Mouse (Mus musculus): ENCODE results near the gene Ptprk. TPM values are rescaled to one million over a fixed set of nuclear protein-coding genes. Genes with fewer than 3 reads are reported as not detected.

The Ptprk gene
- polyA plus RNA-seq, 1 experiment from 2014 or later: 35.5 TPM

DNA sequence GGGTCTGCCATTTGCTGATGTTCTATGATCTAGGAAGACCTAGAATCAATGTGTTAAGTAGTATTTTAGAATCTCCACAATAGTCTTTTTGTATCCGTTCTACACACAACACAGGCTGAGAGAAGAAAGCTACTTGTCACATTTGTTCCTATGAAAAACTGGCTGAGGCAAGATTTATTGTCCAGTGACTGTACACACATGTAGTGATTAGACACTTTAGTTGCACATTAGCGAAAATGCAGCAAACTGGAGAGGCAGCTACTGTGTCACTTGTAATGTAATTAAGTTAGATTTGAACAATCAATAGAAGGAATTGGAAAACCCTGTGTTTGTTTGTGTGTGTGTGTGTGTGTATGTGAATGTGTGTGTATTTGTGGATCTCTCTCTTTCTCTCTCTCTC, 8.6 kb downstream of the Ptprk start:
- Histone ChIP-seq H3K4me1 (peaks cover 6% of the 10 kb centered on the region; the same call in 1 of the 2 replicates), H3K4me2 (replicated peaks) (no peak overlapping the region), H3K4me3 (no peak overlapping the region), H3K27ac (no peak overlapping the region), H3K27me3 (no peaks in the 10 kb centered on the region), H3K9me3 (no peaks in the 10 kb centered on the region), H3K9ac (no peak overlapping the region), H3K36me3 (no peaks in the 10 kb centered on the region)
- ATAC-seq (ENCODE audit: low FRiP score, low read depth): no peak
- WGBS: 66% methylated on average over 2 of the region's 2 CpGs

DNA sequence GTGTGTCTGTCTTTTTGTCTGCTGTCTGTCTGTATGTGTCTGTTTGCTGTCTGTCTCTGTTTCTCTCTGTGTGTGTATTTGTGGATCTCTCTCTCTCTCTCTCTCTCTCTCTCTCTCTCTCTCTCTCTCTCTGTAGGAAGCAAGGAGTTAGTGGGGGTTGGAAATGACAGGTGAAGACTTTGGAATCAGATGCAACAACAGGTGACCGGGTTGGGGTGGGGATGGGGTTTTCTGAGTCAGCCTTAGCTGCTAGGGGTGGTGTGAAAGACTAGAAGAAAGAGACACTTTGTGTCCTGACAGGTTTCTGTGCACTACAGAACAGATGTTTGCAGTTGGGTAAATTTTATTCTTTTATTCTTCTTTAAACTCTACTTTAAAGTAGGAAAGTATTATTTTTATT, 9.0 kb downstream of the Ptprk start:
- no peak for ATAC-seq (ENCODE audit: low FRiP score, low read depth)
- no peaks in the 10 kb centered on the region for H3K27me3 ChIP-seq
- no peak overlapping the region for H3K9ac ChIP-seq
- no peak overlapping the region for H3K4me2 ChIP-seq (replicated peaks)
- no peaks in the 10 kb centered on the region for H3K36me3 ChIP-seq
- no peaks in the 10 kb centered on the region for H3K9me3 ChIP-seq
- no peak overlapping the region for H3K4me3 ChIP-seq
- 47% methylated on average over 1 of the region's 1 CpGs for WGBS
- H3K4me1 ChIP-seq: peaks cover 7% of the 10 kb centered on the region; the same call in 1 of the 2 replicates
- no peak overlapping the region for H3K27ac ChIP-seq

DNA sequence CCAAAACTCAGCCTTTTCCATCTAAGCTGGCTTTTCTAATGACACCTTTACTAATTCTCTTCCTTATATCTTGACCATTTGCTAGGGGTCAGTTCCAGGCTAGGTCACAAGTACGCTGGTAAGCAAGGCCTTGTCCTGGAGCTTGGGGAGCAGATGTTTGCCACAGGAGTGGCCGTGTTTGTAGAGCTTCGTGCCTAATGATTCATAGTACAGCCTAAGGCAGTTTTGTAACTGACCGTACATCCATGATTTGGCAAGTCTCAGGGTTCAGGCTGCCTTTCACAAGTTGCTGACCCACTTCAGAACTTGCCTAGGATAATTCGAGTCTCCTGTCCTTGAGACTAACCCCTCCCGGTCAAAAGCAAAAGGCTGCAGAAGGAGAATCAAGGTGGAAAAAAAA, 12.7 kb downstream of the Ptprk start:
- H3K36me3 ChIP-seq: no peaks in the 10 kb centered on the region
- no peak overlapping the region for H3K4me2 ChIP-seq (replicated peaks)
- no peaks in the 10 kb centered on the region for H3K9me3 ChIP-seq
- 42% methylated on average over 6 of the region's 6 CpGs for WGBS
- H3K4me3 ChIP-seq: no peak overlapping the region
- H3K27ac ChIP-seq: no peak overlapping the region
- no peak overlapping the region for H3K9ac ChIP-seq
- H3K27me3 ChIP-seq: no peaks in the 10 kb centered on the region
- ATAC-seq (ENCODE audit: low FRiP score, low read depth): no peak
- H3K4me1 ChIP-seq: peaks cover 19% of the 10 kb centered on the region; the same call in 1 of the 2 replicates

DNA sequence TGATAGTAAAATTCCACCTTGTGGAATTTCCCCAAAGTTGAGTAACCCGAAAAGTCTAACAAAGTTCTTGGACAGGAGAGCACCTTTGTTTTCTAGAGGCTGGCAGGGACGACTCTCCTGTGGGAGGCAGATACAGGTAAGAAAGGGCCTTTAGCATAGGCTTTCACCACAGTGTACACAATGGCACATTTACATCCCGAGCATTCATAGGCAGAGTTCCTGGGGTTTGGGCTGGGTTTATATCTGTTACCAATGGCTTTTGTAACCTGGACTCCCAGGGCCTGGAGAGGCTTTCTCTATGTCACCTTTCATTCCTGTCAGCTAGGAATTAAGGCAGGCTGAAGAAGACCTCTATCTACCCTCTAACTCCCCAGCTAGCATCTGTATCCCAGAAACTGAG, 13.1 kb downstream of the Ptprk start:
- Histone ChIP-seq H3K4me3 (no peak overlapping the region), H3K4me1 (peaks cover 19% of the 10 kb centered on the region; the same call in 1 of the 2 replicates), H3K27ac (no peak overlapping the region), H3K9ac (no peak overlapping the region), H3K9me3 (no peaks in the 10 kb centered on the region), H3K36me3 (no peaks in the 10 kb centered on the region), H3K27me3 (no peaks in the 10 kb centered on the region), H3K4me2 (replicated peaks) (no peak overlapping the region)
- 66% methylated on average over 3 of the region's 3 CpGs for WGBS
- ATAC-seq (ENCODE audit: low FRiP score, low read depth): no peak

DNA sequence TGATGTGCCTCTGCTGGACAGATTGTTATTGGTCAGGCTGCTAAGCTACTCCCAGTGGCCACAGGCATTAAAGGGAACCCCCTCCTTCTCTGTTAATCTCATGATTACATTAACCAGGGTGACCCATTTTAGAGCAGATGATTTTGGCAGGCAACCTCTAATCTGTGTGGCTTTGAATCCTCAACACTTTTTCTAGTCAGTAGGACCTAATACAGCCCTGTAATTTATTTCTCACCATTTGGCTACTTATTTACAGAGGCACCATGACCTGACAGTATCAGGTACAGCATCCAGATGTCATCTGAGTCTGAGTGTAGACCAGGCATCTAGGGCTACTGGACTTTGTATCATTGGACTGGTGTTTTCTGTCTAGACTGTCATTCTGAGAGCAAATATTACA, 21.4 kb downstream of the Ptprk start:
- H3K36me3 ChIP-seq: no peaks in the 10 kb centered on the region
- no peak overlapping the region for H3K9ac ChIP-seq
- H3K9me3 ChIP-seq: no peaks in the 10 kb centered on the region
- no peaks in the 10 kb centered on the region for H3K27me3 ChIP-seq
- H3K27ac ChIP-seq: no peak overlapping the region
- ATAC-seq (ENCODE audit: low FRiP score, low read depth): no peak
- H3K4me2 ChIP-seq (replicated peaks): no peak overlapping the region
- H3K4me1 ChIP-seq: peaks cover 8% of the 10 kb centered on the region
- no peak overlapping the region for H3K4me3 ChIP-seq

DNA sequence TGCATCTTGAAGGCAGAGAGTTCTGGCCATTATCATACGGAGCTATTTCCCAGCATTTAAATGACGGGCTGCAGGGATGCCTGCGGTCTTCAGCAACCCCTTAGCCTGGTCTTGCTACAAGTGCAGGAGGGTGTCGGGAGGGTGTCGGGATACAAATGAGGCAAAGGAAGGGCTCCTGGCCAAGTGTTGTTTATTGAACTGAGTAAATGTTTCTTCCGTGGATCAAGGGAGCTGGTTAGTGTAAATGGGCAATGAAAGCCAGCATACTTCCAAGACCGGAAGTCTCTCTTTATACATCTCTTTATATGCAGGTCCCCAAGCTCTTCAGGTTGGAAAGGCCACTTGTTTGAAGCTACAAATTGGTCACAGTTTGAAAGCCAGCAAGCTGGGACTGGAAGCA, 23.0 kb downstream of the Ptprk start:
- no peaks in the 10 kb centered on the region for H3K36me3 ChIP-seq
- no peak for ATAC-seq (ENCODE audit: low FRiP score, low read depth)
- H3K9ac ChIP-seq: no peak overlapping the region
- peaks cover 8% of the 10 kb centered on the region for H3K4me1 ChIP-seq
- H3K4me3 ChIP-seq: no peak overlapping the region
- H3K27ac ChIP-seq: no peak overlapping the region
- 19% methylated on average over 7 of the region's 7 CpGs for WGBS
- H3K4me2 ChIP-seq (replicated peaks): peak overlapping the region; percentile 23; the same call in 1 of the 2 replicates
- no peaks in the 10 kb centered on the region for H3K27me3 ChIP-seq
- H3K9me3 ChIP-seq: no peaks in the 10 kb centered on the region

DNA sequence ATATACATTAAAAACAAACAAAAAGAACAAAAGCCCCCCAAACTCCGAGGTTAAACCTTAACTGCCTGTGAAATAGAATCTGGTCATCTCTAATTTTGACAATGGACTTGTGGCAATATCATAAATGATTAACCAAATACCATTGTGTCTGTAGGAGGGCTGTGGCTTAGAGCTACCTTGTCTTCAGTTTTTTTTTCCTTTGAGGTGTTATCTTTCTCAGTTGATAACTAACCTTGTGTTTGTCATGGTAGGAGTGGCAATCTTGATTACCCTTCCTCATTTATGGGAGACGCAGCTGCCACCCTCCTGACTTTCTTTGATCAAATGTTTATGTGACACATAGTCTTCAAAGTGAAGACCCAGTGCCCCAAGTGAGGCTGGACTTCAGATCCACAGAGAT, 24.3 kb downstream of the Ptprk start:
- 51% methylated on average over 2 of the region's 2 CpGs for WGBS
- no peak overlapping the region for H3K27ac ChIP-seq
- H3K4me1 ChIP-seq: peaks cover 12% of the 10 kb centered on the region
- H3K27me3 ChIP-seq: no peaks in the 10 kb centered on the region
- ATAC-seq (ENCODE audit: low FRiP score, low read depth): no peak
- H3K9me3 ChIP-seq: no peaks in the 10 kb centered on the region
- H3K4me3 ChIP-seq: no peak overlapping the region
- H3K36me3 ChIP-seq: no peaks in the 10 kb centered on the region
- no peak overlapping the region for H3K9ac ChIP-seq
- no peak overlapping the region for H3K4me2 ChIP-seq (replicated peaks)

DNA sequence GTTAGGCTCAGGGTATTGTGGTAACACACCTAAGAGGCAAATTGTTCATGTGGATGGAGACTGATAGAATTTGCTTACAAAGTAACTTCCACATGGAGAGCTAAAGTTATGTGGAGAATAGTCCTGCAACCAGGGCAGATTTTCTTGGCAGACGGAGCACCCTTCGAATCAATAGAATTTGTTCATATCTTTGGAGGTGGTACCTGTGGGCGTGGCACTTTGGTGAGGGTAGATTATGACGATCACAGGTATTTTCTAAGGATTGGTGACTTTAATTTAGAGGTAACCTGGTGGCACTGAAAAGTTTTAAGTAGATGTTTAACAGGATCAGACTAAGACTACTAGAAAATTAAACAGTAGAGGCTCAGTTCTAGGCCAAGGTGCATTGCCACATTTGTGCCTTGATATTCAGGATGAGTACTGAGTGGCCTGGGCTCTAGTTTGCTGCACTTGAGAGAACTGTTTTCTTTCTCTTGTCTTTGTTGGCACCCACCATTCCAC, 28.8 kb downstream of the Ptprk start:
- Histone ChIP-seq H3K36me3 (no peaks in the 10 kb centered on the region), H3K9me3 (no peaks in the 10 kb centered on the region), H3K9ac (no peak overlapping the region), H3K27me3 (no peaks in the 10 kb centered on the region), H3K4me3 (no peak overlapping the region), H3K27ac (no peak overlapping the region), H3K4me2 (replicated peaks) (no peak overlapping the region), H3K4me1 (peaks cover 7% of the 10 kb centered on the region; the same call in 1 of the 2 replicates)
- WGBS: 92% methylated on average over 4 of the region's 4 CpGs
- ATAC-seq (ENCODE audit: low FRiP score, low read depth): no peak

DNA sequence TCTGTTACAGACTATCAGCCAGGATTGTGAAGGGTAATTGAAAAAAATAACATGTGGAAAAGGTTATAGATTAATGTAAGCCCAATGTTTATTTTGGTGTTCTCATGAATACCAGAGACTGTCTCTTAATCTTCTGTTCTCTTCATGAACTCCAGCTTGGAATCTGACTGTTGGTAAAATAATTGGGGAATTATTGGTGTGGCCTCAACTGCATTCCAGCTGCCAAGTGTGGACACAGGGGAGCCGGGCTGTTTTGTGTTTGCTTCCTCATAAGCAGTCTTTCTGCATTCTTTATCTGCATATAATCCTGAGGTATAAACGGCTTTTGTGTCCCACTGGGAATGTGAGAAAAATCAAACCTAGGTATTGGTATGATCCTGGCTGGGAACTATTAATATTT, 29.3 kb downstream of the Ptprk start:
- ATAC-seq (ENCODE audit: low FRiP score, low read depth): no peak
- H3K9me3 ChIP-seq: no peaks in the 10 kb centered on the region

DNA sequence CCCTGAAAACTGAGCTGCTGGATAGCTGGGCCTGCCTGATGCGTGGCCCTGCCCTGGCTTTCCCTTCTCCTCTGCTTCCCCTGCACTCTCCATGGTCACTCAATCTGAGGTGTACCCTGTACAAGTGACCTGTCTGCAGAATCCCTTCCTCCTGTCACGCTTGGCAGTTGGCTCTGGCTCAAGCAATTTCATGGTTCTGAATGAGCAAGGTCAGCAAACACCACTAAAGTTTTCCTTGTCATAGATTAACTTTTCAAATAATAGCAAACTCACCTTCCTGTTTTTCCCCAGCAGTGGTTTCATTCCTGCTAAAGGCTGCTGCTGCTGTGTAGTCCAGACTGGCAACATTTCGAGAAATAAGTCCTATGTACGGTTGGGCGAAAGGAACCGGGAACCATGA, 30.6 kb downstream of the Ptprk start:
- Histone ChIP-seq H3K9ac (no peak overlapping the region), H3K27me3 (no peaks in the 10 kb centered on the region), H3K4me2 (replicated peaks) (no peak overlapping the region), H3K27ac (no peak overlapping the region), H3K4me3 (no peak overlapping the region), H3K36me3 (no peaks in the 10 kb centered on the region), H3K9me3 (no peaks in the 10 kb centered on the region), H3K4me1 (peaks cover 7% of the 10 kb centered on the region; the same call in 1 of the 2 replicates)
- no peak for ATAC-seq (ENCODE audit: low FRiP score, low read depth)
- 84% methylated on average over 6 of the region's 6 CpGs for WGBS

More for the DNA sequence above, 29.3 kb downstream of the Ptprk start:
- no peaks in the 10 kb centered on the region for H3K36me3 ChIP-seq
- WGBS: 47% methylated on average over 2 of the region's 2 CpGs
- H3K4me2 ChIP-seq (replicated peaks): no peak overlapping the region
- H3K27me3 ChIP-seq: no peaks in the 10 kb centered on the region
- H3K4me1 ChIP-seq: peaks cover 7% of the 10 kb centered on the region; the same call in 1 of the 2 replicates
- H3K9ac ChIP-seq: no peak overlapping the region
- no peak overlapping the region for H3K4me3 ChIP-seq
- H3K27ac ChIP-seq: no peak overlapping the region

DNA sequence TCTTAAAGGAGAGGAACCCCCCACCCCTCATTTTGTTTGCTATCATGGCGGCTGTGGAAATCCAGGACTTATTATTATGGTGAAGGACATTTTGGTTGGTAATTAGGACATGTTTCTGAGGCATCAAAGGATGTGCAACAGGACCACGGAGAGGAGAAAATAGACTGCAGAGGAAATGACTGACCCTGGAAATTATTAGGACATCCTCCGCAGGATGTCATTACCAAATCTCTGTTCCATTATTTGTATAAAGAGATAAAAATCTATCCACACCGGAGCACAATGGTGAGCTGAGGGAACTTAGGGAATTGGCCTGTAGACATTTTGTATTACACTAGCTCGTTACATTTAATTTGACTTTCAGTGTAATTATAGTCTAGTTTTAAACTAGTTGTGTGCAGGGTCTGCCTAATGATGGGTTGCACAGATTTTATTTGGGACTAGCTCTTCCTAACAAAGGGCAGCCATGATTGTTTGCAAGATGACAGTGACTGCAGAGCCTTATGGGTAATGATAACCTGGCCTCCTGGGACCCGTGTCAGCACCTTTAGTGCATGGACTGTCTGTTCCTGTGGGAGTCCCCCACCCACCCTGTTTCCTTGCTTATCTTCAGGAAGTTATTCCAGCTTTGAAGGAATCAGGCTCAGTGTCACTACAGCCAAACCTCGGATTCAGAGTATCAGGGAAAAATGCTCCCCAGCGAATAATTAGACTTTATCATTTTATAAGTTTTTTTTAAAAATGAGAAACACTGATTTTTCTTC, 38.4 kb downstream of the Ptprk start:
- no peak overlapping the region for H3K4me3 ChIP-seq
- peaks cover 16% of the 10 kb centered on the region; the same call in 1 of the 2 replicates for H3K4me1 ChIP-seq
- 61% methylated on average over 8 of the region's 8 CpGs for WGBS
- H3K27me3 ChIP-seq: no peaks in the 10 kb centered on the region
- no peak for ATAC-seq (ENCODE audit: low FRiP score, low read depth)
- no peak overlapping the region for H3K4me2 ChIP-seq (replicated peaks)
- H3K36me3 ChIP-seq: no peaks in the 10 kb centered on the region
- no peaks in the 10 kb centered on the region for H3K9me3 ChIP-seq
- H3K27ac ChIP-seq: no peak overlapping the region
- no peak overlapping the region for H3K9ac ChIP-seq

DNA sequence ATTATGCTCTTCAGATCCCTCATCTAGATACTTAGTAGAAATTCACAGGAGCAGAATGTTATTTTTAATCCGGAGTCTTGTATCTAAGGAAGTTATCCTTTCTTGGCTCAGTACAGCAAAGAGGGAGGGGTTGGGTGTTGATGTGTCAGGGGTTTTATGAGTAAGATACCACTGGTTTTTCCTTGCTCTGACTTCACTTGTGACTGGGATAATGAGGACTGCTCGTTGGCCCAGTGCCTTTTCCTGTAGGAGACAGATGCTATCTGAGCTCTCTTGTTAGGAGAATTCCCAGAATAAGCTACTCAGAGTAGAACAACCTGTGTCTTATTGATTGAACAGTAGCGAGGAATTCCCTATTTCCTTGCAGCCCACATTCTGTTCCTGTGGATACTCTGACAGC, 39.3 kb downstream of the Ptprk start:
- WGBS: 59% methylated on average over 3 of the region's 3 CpGs
- Histone ChIP-seq H3K27me3 (no peaks in the 10 kb centered on the region), H3K27ac (no peak overlapping the region), H3K4me2 (replicated peaks) (no peak overlapping the region), H3K9ac (no peak overlapping the region), H3K9me3 (no peaks in the 10 kb centered on the region), H3K4me1 (peaks cover 16% of the 10 kb centered on the region; the same call in 1 of the 2 replicates), H3K4me3 (no peak overlapping the region), H3K36me3 (no peaks in the 10 kb centered on the region)
- no peak for ATAC-seq (ENCODE audit: low FRiP score, low read depth)

DNA sequence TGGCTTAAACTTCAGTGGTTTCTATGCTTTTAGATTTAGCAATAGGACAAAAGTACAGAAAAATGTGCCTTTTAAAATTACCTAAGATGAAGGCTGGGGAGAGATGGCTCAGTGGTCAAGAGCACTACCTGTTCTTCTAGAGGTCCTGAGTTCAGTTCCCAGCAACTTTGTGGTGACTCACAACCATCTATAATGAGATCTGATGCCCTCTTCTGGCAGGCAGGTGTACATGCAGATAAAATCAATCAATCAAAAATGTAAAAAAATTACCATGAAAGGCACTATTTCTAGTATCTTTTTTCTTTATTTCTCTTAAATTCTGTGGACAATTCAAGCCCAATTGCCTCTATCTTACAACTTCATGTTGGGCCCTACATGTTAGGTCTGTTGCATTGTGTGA, 42.4 kb downstream of the Ptprk start:
- Histone ChIP-seq H3K4me2 (replicated peaks) (no peak overlapping the region), H3K36me3 (no peaks in the 10 kb centered on the region), H3K9ac (no peak overlapping the region), H3K4me1 (peaks cover 16% of the 10 kb centered on the region; the same call in 1 of the 2 replicates), H3K4me3 (no peak overlapping the region), H3K9me3 (no peaks in the 10 kb centered on the region), H3K27me3 (no peaks in the 10 kb centered on the region), H3K27ac (no peak overlapping the region)
- ATAC-seq (ENCODE audit: low FRiP score, low read depth): no peak

Measured in limb, embryonic 13.5 days (tissue).